Mouse (Mus musculus): ENCODE data around the gene Rassf1.
A peak's percentile ranks its signal among the peaks of the same experiment; 100 is the strongest.

Gene Rassf1

DNA sequence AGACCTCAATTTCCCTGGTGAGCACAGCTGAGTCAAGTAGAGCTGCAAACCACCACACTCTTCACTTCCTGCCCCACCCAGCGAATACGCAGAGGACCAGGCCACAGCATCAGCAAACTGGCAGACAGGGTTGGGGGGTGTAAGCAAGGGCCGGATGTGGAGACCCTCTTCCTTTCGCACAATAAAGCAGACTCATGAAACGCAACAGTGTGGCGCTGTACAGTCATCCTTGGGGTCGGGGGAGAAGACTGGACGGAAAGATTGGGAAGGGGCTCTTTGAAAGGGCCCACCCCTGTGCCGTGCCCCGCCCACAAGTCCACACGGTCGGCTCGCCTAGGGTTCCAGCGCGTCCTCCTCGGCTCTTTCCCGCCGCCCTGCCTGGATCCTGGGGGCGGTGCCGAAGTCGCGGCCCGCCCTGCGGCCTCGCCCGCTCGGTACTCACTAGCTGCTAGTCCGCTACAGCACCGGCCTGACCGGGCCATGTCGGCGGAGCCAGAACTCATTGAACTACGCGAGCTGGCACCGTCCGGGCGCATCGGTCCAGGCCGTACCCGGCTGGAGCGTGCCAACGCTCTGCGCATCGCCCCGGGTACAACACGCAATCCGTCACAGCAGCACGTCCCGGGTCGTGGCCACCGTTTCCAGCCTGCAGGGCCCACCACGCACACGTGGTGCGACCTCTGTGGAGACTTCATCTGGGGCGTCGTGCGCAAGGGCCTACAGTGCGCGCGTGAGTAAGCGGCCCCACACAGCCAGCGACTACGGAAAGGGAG lies at the start of gene Rassf1:
Rassf1 (plus strand) TSS at position 439 of the 773 bp plus-strand sequence.
- peak; percentile 85 for DNase-seq (ENCODE audit: low read depth, low spot score)
- H3K27me3 ChIP-seq (ENCODE audit: control insufficient read depth, insufficient read depth, low read length, poor library complexity, severe bottlenecking): no peaks in the 10 kb centered on the region
- H3K36me3 ChIP-seq (ENCODE audit: control insufficient read depth, insufficient read depth, low read length, poor library complexity, severe bottlenecking): no peaks in the 10 kb centered on the region

DNA sequence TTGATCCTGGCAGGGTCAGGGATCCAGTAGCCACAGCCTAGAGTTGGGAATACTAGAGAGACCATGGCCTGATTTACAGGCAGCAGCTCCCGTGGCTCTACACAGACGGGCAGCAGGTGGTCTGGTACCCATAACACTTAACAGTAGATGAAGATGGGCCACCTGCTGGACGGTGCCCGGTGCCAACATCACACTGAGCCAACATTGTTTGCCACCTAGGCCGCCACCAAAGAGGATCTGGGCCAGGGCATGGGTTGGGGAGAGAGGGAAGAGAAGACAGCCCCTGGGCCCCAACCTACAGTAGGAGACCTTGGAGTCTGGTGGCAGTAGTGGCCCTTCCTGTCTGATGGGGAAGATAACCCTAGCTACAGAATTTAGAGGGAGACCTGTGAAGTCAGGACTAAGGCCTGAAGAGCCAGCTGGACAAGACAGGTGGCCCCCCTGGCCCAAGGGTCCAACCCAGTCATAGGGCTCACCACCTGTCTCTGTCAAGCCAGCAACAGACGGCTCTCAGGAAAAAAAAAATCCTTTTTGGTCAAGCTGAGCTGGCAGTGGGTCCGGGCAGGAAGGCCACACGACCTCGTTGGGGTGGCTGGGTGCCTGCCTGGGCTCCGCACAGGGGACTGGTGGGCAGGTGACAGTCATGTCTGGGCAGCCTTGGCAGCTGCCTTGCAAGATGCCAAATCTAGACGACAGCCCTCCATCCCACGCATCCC lies 49.1 kb upstream of the Rassf1 start:
- no peaks in the 10 kb centered on the region for H3K27me3 ChIP-seq (ENCODE audit: control insufficient read depth, insufficient read depth, low read length, poor library complexity, severe bottlenecking)
- DNase-seq (ENCODE audit: low read depth, low spot score): no peak
- no peaks in the 10 kb centered on the region for H3K36me3 ChIP-seq (ENCODE audit: control insufficient read depth, insufficient read depth, low read length, poor library complexity, severe bottlenecking)

DNA sequence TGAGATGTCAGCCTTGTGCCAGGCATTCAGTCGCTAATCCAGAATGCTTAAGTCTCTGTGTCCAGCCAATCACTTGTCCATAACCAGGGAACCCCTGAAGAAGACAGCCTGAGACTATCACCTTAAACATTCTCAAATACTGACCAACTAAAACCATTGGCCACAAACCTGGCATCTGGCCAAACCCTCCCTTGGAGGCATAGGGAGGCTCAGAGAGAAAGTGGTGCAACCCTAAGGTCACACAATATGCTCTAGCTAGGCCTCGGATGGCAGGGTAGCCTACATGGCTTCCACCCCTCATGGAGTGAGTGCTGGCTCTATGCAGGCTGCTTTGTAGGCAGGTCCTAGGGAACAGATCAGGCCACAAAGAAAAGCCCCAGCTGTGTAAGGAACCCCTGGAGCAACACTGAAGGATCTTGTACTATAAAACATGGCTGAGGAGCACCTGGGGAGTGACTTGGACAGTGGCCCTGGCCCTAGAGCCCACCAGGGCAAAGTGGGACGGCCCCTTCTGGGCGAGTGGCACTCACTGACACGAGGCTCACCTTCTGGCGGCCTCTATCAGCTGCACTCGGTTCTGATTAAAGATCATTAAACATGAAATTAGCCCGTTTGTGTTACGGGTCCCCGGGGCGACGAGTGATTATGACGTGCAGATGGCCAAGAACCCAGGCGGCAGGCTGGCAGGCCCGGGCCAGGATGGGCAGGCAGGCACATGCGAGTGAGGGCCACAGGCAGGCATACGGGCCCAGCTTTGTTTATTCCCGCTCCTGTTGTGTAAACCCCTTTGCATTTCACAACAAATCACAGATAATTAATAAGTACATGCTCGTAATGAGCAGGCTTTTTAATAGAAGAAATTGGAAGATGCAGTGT lies 46.5 kb upstream of the Rassf1 start:
- DNase-seq (ENCODE audit: low read depth, low spot score): no peak
- Histone ChIP-seq H3K27me3 (ENCODE audit: control insufficient read depth, insufficient read depth, low read length, poor library complexity, severe bottlenecking) (no peaks in the 10 kb centered on the region), H3K36me3 (ENCODE audit: control insufficient read depth, insufficient read depth, low read length, poor library complexity, severe bottlenecking) (no peaks in the 10 kb centered on the region)

DNA sequence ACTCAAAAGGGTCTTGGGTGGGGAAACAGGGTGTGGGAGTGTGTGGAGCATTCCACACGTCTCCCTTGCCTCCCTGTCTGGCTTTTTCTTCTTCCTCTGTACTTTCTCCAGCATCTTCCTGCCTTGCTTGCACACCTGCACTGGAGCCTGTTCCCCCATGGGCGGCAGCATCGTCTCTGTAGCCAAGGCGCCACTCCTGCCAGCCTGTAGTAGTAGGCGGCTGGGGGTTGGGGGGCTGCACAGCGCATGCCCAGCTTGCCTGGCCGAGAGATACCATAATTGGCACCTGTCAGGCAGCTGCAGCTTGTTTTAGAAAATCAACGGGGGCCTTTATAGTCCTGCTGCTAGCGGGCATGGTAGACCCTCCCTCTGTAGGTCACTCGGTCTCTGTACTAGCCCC lies 43.1 kb upstream of the Rassf1 start:
- DNase-seq (ENCODE audit: low read depth, low spot score): no peak
- Histone ChIP-seq H3K36me3 (ENCODE audit: control insufficient read depth, insufficient read depth, low read length, poor library complexity, severe bottlenecking) (no peaks in the 10 kb centered on the region), H3K27me3 (ENCODE audit: control insufficient read depth, insufficient read depth, low read length, poor library complexity, severe bottlenecking) (no peaks in the 10 kb centered on the region)

DNA sequence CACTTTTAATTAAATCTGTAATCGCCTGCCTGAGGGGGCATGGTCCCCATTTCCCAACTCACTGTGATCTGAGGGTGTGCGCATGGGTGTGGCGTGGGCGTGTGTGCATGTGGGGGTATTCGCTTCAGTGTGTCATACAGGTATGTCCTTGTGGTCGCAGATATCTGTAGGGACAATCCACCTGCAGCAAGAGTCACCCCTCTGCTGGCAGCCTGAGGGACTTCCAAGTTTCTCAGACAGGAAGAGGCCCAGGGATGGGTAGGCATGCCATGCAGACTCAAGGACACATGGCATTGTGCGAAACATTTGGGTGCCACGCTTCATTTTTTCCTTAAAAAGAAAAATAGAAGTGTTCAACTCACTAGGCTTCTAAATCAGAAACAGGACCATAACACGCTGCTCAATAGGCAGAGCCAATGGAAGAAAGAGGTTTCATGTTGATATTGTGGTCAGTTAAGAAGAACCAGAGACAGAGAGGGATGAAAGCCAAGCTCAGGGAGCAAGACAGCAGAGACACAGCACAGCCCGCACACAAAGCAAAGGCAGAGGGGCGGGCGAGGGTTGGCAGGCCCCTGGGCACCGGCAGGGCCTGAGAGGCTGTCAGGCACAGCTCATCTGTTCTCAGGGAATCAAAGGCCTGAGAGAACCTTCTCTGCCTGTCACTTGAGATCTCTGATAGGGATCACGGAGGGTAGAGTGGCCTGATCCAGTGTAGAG lies 40.8 kb upstream of the Rassf1 start:
- no peak for DNase-seq (ENCODE audit: low read depth, low spot score)
- no peaks in the 10 kb centered on the region for H3K27me3 ChIP-seq (ENCODE audit: control insufficient read depth, insufficient read depth, low read length, poor library complexity, severe bottlenecking)

DNA sequence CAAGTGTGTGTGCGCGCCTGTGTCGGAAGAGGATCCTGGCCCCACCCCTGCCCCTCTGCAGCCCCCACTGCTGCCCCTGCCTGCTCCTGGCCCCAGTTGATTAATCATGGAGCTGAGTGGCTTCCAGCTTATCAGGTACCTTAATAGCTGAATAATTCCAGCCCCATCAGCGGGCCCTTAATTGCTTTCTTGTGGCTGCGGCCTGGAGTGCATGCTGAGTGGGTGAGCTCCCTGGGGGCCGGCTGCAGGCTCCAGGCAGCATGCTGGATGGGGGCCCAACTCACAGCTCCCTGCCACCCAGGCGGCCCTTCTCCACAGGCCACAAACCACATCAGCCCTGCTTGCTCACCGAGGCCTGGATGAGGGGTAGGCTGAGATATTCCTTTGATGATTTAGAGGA lies 39.9 kb upstream of the Rassf1 start:
- no peak for DNase-seq (ENCODE audit: low read depth, low spot score)
- H3K27me3 ChIP-seq (ENCODE audit: control insufficient read depth, insufficient read depth, low read length, poor library complexity, severe bottlenecking): no peaks in the 10 kb centered on the region

More for the DNA sequence above, 40.8 kb upstream of the Rassf1 start:
- H3K36me3 ChIP-seq (ENCODE audit: control insufficient read depth, insufficient read depth, low read length, poor library complexity, severe bottlenecking): no peaks in the 10 kb centered on the region

DNA sequence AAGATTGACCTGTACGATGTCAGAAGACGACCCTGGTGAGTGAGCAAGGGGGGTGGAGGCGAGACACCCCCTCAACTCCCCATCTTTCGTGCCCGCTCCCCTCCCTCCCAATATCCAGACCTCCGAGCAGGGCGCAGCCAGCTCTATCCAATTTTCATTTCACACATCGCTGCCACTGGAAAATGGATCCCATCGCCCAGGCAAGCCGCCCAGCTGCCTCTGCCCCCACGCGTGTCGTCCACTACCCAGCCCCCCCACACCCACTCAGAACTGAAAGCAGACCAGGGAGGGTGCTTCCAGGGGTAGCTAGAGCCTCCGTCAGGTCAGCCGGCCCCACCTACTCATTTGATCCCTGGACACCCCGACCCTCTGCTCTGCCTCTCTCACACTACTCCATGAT lies 39.0 kb upstream of the Rassf1 start:
- no peak for DNase-seq (ENCODE audit: low read depth, low spot score)
- no peaks in the 10 kb centered on the region for H3K27me3 ChIP-seq (ENCODE audit: control insufficient read depth, insufficient read depth, low read length, poor library complexity, severe bottlenecking)
- H3K36me3 ChIP-seq (ENCODE audit: control insufficient read depth, insufficient read depth, low read length, poor library complexity, severe bottlenecking): no peaks in the 10 kb centered on the region

More for the DNA sequence above, 39.9 kb upstream of the Rassf1 start:
- H3K36me3 ChIP-seq (ENCODE audit: control insufficient read depth, insufficient read depth, low read length, poor library complexity, severe bottlenecking): no peaks in the 10 kb centered on the region

DNA sequence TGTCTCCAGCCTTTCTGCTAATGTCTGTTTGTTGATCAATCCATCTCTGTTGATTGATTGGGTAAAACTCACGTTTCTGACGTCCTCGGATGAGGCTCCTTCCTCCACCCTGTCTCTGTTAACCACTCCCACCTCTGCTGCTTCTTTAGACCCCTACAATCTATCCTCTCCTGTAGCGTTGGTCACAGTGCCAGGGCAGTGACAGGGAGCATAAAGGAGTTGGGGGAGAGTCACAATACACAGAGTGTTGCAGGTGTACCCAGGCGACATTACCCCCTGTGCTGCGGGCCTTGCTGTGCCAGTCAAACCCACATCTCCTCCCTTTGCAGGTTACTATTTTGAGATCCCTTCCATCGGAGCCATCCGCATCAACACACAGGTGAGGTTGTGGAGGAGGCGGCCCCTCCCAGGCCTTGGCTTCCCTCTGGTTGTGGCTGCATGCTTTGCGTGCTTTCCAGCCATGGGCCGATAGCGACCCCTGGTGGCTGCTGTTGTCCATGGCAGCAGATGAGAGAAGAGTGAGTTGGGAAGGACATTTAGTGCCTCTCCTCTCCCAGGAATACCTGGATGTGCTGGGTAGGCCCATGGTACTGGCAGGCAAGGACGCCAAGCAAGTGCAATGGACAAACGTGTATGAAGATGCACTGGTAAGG lies 36.9 kb upstream of the Rassf1 start:
- no peaks in the 10 kb centered on the region for H3K27me3 ChIP-seq (ENCODE audit: control insufficient read depth, insufficient read depth, low read length, poor library complexity, severe bottlenecking)
- peak; percentile 79 for DNase-seq (ENCODE audit: low read depth, low spot score)
- no peaks in the 10 kb centered on the region for H3K36me3 ChIP-seq (ENCODE audit: control insufficient read depth, insufficient read depth, low read length, poor library complexity, severe bottlenecking)

DNA sequence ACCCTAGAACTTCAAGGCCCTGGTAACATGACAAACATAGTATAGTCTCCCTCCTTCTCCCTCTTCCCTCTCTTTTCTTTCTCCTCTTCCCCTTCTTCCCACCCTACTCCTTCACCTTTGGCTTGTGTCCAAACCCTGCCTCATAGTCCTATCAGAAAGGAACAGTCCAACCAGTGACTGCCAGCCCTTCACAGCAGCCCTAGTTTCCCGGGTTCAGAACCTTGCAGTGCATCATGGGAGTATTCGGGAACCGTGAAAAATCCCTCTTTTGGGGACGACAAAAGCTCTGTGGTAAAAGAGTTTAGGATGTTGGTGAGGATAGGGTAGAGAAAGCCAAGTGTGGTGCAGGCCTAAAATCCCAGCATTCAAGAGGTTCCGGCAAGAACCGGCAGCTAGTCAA lies 31.0 kb upstream of the Rassf1 start:
- DNase-seq (ENCODE audit: low read depth, low spot score): no peak
- H3K27me3 ChIP-seq (ENCODE audit: control insufficient read depth, insufficient read depth, low read length, poor library complexity, severe bottlenecking): no peaks in the 10 kb centered on the region
- H3K36me3 ChIP-seq (ENCODE audit: control insufficient read depth, insufficient read depth, low read length, poor library complexity, severe bottlenecking): no peaks in the 10 kb centered on the region

DNA sequence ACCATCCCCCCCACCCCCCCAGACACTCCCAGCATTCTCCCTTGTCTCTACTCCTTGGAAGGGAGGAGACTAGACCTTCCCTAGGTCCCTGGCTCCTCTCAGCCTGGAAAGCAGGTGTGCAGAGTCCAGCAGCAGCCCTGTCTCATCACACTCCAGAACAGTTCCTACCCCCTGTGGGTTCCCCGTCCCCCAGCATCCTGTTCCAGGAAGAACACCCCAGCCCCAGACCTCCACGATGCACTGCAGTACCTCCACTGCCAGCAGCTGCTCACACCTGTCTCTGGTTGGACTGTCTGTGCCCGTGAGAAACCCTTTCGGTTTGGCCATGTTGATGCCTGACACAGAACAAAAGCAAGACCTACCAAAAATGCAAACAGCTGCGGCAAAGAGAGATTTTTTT lies 30.2 kb upstream of the Rassf1 start:
- Histone ChIP-seq H3K27me3 (ENCODE audit: control insufficient read depth, insufficient read depth, low read length, poor library complexity, severe bottlenecking) (no peaks in the 10 kb centered on the region), H3K36me3 (ENCODE audit: control insufficient read depth, insufficient read depth, low read length, poor library complexity, severe bottlenecking) (no peaks in the 10 kb centered on the region)
- DNase-seq (ENCODE audit: low read depth, low spot score): no peak

DNA sequence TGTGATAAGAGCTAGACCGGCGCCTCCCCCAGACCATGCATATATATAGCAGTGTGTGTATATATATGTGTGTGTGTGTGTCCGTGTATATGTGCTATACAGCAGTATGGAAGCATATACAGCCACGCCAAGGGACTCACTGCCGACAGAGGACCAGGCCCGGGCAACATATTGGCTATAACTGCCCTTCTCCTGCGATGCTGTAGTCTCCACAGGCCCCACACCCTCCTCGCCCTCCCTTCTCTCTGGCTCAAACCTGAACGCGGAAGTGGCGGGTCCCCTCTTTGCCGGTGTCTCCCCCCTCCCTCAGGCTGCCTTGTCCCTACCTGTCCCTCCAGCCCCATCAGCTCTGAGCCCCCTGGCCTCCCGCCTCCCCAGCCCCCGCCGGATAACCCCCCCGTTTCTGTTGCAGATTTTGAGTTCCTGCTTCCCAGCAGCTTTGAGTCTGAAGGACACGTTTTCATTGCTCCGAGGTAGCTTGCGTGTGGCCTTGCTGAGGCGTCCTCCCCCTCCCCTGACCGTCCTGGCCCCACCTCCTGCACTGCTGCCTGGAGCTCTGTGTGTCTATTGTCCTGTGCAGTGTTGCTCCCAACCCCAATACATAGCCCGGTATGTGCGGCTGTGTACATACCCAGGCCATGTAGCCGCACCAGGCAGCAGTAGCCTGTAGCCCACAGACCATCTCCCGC lies 29.5 kb upstream of the Rassf1 start:
- no peaks in the 10 kb centered on the region for H3K36me3 ChIP-seq (ENCODE audit: control insufficient read depth, insufficient read depth, low read length, poor library complexity, severe bottlenecking)
- no peaks in the 10 kb centered on the region for H3K27me3 ChIP-seq (ENCODE audit: control insufficient read depth, insufficient read depth, low read length, poor library complexity, severe bottlenecking)
- no peak for DNase-seq (ENCODE audit: low read depth, low spot score)

DNA sequence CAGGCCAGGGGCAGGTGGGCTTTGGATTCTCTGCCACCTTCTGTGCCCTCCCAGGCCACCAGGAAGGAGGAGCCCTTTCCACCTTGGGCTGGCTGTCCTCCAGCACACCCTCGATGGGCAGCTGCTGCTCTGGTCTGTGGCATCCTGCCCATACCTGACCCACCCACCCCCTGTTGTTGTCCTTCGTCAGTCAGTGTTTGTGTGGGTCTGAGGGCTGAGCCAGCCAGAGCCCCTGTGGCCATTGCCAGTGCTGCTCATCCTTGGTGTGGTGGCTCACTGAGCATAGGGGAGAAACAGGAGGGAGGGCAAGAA lies 29.0 kb upstream of the Rassf1 start:
- DNase-seq (ENCODE audit: low read depth, low spot score): no peak
- Histone ChIP-seq H3K27me3 (ENCODE audit: control insufficient read depth, insufficient read depth, low read length, poor library complexity, severe bottlenecking) (no peaks in the 10 kb centered on the region), H3K36me3 (ENCODE audit: control insufficient read depth, insufficient read depth, low read length, poor library complexity, severe bottlenecking) (no peaks in the 10 kb centered on the region)

DNA sequence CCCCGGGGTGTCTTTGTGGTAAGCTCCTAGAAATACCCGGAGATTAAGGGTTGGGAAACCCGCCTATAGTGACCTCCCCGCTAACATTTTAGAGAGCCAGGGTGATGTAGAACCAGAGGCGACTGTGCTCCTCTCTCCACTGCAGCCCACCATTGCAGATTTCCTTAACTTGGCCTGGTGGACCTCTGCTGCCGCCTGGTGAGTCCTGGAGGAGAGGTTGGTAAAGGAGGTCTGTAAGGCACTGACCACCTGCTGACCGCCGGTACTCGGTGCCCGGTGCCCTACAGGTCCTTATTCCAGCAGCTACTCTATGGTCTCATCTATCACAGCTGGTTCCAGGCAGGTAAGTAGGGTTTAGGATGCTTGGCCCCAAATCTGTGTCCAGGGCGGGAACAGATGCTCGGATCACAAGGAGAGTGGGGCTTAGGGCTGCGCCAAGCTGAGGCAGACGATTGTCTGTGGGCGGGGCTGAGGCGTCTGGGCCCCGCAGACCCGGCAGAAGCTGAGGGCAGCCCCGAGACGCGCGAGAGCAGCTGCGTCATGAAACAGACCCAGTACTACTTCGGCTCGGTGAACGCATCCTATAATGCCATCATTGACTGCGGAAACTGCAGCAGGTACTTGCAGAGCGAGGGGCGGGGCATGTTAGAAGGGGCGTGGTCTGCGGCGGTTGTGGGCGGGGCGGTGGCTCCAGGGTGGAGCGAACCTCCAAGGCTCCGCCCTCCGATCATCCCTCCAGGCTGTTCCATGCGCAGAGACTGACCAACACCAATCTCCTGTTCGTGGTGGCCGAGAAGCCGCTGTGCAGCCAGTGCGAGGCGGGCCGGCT lies 24.9 kb upstream of the Rassf1 start:
- DNase-seq (ENCODE audit: low read depth, low spot score): peak; percentile 74
- H3K27me3 ChIP-seq (ENCODE audit: control insufficient read depth, insufficient read depth, low read length, poor library complexity, severe bottlenecking): peaks cover 1% of the 10 kb centered on the region; the same call in 1 of the 2 replicates

More for the DNA sequence above, 24.9 kb upstream of the Rassf1 start:
- H3K36me3 ChIP-seq (ENCODE audit: control insufficient read depth, insufficient read depth, low read length, poor library complexity, severe bottlenecking): no peaks in the 10 kb centered on the region

Measured in splenic B cell, adult 2 months (primary cell).